Mouse (Mus musculus) urinary bladder, postnatal 10 days (tissue): Measurements from ENCODE around the gene Ptprcap.

Source experiments
- DNase-seq: peaks from one replicate; pipeline ENCODE4 v3.0.0; 2022; ENCODE audit warnings: low spot score

The Ptprcap gene

DNA sequence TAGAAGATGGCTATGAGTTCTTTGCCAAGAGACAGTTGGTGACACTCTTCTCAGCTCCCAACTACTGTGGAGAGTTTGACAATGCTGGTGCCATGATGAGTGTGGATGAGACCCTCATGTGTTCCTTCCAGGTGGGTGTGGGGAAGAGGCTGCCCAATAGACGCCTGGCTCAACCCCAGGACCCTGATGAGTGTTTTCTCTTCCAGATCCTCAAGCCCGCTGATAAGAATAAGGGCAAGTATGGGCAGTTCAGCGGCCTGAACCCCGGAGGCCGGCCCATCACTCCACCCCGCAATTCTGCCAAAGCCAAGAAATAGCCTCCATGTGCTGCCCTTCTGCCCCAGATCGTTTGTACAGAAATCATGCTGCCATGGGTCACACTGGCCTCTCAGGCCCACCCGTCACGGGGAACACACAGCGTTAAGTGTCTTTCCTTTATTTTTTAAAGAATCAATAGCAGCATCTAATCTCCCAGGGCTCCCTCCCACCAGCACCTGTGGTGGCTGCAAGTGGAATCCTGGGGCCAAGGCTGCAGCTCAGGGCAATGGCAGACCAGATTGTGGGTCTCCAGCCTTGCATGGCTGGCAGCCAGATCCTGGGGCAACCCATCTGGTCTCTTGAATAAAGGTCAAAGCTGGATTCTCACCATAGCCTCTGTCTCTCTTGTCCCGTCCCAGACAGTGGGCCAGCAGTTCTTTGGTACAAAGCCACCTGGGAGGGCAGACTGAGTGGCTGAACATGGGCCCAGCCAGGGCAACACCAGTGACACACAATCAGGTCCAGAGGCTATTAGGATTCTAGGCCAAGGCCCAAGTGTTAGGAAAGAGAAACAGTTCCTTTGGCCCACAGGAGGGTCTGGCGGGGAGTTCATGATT, 41.6 kb downstream of the Ptprcap start:
- DNase-seq = no peak

DNA sequence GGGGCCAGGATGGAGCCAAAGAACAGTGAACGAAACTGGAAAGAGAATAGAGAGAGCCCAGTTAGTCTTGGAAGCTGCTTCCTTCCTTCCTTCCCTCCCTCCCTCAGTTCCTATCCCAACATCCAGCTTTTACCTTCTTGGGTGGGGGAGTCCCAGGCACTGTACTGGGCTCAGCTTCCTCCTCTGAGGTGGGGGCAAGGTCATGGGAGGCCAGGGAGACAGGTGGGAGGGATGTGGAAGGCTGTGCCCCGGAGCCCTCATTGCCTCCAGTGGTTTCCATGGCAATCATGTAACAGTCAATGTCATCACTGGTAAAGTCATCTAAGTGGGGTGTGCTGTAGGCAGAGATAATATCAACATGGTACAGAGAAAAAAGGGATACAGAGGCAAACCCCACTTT, 42.6 kb downstream of the Ptprcap start:
- DNase-seq = no peak

DNA sequence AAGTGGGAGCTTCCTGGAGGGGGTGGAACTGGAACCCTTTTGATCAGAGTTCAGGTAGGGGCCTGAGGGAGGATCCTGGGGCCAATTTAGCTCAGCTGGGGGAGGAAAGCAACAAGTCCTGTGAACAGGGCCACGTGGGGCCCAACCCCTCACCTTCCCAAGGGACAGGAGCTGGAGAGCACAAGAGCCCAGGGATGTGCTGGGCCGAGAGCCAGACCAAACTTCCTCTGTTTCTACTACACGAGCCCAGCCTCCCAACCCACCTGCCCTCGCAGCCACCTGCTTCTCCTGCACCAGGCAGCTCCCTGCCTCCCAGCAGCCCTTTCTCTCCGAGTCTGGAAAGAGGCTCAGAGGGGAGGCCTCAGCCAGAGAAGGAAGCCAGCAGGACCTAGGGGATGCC, 43.1 kb downstream of the Ptprcap start:
- DNase-seq = no peak

DNA sequence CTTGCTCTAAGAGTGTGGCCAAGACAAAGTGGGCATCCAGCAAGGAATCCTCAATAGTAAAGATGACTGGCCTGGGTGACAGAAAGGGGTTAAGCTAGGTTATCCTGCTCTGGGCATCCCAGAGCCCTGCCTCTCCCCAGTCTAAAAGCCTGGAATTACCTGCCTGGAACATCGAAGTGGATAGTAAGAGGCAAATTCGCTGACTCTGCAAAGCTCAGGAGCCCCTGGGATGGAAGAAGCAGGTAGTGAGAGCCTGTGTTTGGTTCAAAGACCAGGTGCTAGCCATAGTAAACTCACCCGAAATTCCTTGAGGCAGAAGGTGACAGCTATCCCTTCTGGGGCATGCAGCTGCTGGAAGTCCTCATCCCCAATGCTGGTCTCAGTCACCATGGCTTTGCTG, 43.8 kb downstream of the Ptprcap start:
- DNase-seq = no peak

DNA sequence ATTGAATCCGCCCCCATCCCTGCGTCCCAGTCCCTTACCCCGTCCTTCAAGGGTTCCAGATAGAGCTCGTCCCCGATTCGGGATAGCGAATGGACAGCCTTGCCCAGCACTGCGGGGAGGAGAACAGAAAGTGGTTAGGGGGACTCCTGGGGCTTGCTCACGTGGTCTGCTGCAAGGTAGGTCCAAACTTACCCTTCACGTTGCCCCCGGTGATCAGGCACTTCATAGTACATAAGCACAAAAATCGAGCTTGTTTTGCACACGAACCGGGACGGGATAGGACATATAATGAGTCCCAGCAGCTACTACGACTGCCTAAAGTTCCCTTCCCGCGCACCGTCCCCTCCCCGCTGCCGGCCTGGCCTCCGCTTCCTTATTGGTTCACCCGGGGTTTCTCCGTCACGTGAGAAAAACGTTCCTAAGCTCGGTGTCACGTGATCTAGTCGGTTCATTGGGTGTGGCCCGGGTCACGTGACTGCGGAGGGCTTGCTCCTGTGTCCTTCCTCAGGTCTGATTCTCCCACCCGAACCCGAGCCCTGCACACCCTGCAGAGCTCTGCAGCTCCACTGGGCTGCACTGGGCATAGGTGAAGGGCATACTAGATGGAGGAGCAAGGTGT, 48.0 kb downstream of the Ptprcap start, which contains the start of gene Rad9a:
TSS of gene Rad9a (minus strand) at position 372 of the 619 bp plus-strand sequence.
- DNase-seq = peak; percentile 81

DNA sequence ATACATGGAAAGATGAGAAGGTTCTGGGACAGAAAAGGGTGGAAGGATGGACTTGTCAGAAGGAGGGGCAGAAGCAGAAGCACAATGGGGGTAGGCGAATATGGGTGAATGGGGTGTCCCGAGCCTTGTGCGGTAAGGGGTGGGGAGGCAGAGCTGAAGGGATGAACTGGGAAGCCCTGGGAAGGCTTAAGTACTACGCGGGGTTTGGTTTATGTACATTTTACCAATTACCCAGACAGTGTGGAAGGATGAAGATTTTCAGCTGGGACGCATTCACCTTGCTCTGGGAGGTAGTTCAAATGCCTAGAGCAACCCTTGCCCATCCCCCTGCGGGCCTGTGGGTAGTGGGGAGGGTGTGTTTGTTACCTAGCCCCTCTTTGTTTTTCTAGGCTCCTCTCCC, 48.7 kb downstream of the Ptprcap start:
- DNase-seq = no peak

DNA sequence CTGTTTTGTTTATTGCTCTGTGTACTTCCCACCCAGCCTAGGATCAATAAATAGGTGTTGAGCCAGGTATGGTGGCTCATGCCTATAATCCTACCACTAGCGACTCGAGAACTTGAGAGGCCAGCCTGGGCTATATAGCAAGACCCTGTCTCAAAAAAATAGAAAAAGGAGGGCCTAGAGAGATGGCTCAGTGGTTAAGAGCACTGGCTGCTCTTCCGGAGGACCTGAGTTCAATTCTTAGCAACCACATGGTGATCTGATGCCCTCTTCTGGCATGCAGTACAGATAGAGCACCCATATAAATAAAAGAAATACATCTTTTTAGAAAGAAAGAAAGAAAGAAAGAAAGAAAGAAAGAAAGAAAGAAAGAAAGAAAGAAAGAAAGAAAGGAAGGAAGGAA, 49.7 kb downstream of the Ptprcap start:
- DNase-seq = no peak

DNA sequence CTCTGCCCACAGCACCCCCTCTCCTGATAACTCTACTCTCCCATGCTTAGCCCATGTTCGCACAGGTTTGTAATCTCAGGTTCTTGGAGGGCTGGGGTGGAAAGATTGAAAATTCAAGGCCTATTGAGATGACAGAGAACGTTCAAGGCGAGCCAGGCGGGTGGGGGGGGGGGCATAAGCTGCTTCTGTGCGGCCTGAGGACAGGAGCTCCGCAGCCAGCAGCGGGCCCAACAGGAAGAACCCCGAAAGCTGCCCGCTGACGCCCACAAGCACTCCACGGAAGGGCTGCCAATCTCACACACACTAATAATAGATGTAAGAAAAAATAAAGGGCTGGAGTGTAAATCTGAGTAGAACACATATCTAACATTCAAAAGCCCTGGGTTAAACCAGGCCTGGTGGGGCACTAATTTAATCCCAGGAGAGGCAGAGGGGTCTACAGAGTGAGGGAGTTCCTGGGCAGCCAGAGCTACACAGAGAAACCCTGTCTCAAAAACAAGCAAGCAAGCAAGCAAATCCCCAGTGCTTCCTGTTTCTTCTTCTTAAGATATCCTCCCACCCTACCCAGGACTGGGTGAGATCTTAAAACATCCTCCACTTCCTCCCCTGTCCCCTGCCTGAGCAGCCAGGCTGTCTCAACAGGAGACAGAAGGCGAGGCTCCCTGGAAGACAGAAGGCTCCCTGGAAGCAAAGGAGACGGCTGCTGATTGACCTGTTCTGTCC, 50.4 kb downstream of the Ptprcap start:
- DNase-seq = no peak

DNA sequence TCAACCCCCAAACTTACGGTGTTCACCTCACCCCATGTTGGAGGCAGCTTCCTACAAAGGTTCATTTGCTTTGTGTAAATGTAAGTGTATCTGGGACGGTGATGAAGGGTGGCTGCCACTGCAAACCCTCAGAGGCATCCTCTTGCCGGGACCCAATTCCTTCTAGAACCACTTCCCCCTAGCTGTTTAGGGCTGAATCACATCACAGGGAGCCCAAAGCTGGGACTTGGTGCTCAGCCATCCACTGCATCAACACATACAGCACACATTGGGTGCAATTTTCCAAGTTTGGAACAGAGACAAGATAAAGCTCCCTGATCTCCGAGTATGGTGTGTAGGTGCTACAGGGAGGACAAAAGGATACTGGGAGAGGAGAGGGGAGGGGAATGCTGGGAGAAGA, 51.5 kb downstream of the Ptprcap start:
- no peak for DNase-seq
